Mouse (Mus musculus): ENCODE results near the gene Gltp. TPM values are rescaled to one million over a fixed set of nuclear protein-coding genes. Genes with fewer than 3 reads are reported as not detected.

The Gltp gene
- total and polyA plus RNA-seq, 3 experiments = 23.8 to 90.4 (median 25.5) TPM

DNA sequence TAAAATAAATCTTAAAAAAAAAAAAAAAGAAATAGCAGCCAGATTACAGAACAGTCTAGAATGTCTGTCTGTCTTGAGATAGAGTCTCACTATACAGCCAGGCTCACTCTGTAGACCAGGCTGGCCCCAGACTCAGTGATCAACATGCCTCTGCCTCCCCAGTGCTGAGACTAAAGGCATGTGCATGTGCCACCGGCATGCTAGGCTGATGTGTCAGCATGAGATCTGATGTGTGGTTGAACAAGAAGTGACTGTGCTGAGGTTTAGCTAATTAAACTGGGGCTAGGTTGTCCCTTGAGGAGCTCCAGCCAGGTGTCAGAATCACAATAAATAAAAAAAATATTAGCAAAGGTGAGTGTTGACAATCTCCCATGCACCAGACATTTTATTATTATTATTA, 24.1 kb downstream of the Gltp start:
- Histone ChIP-seq H3K9ac (ENCODE audit: insufficient read depth, low read depth) (no peak overlapping the region), H3K27me3 (replicated peaks) (no peaks in the 10 kb centered on the region), H3K27ac (ENCODE audit: insufficient read depth, low read depth) (no peak overlapping the region), H3K9me3 (replicated peaks; ENCODE audit: low read length) (peaks cover 10% of the 10 kb centered on the region), H3K4me2 (ENCODE audit: insufficient read depth, low read depth, poor library complexity, severe bottlenecking) (no peak overlapping the region), H3K79me2 (replicated peaks; ENCODE audit: control insufficient read depth, extremely low read depth, insufficient read depth, poor library complexity, severe bottlenecking) (no peaks in the 10 kb centered on the region), H3K36me3 (replicated peaks in 1 of 2; ENCODE audit: control insufficient read depth in 1 of 2, insufficient read depth in 1 of 2, low read length in 1 of 2) (peaks cover 13 to 24% of the 10 kb centered on the region in 2 experiments), H3K4me1 (ENCODE audit: control insufficient read depth in 1 of 2, insufficient read depth in 2 of 2) (peaks cover 0 to 14% of the 10 kb centered on the region in 2 experiments; a peak in 3 of 4 replicates), H3K4me3 (replicated peaks in 1 of 3; ENCODE audit: low read depth in 2 of 3, low read length in 2 of 3, poor library complexity in 1 of 3) (no peak overlapping the region)
- no peak for DNase-seq (ENCODE audit: extremely low read depth)
- dilution Hi-C loops (cut with MboI; ENCODE audit: extremely low pct_ligation_motif_present, extremely low pct_unique_long_range_greater_than_20kb, low sequenced_read_pairs) = no loop called here
- in situ Hi-C loops (cut with MboI; ENCODE audit: low pct_ligation_motif_present, low pct_unique_long_range_greater_than_20kb, low sequenced_read_pairs) = no loop called here
- TF ChIP-seq IRF4 (IDR thresholded peaks at IDR 0.05; ENCODE audit: low read depth, low read length) = no peak
- TF ChIP-seq EP300 (IDR thresholded peaks at IDR 0.05; ENCODE audit: low read length) = no peak
- TF ChIP-seq ETS1 (conservative IDR thresholded peaks at IDR 0.05; ENCODE audit: low read depth, low read length) = no peak
- TF ChIP-seq GABPA (IDR thresholded peaks at IDR 0.05; ENCODE audit: insufficient replicate concordance, low read depth, low read length) = no peak
- no peak for TF ChIP-seq ELF1 (IDR thresholded peaks at IDR 0.05; ENCODE audit: low read depth, low read length)
- TF ChIP-seq E2F4 (IDR thresholded peaks at IDR 0.05; ENCODE audit: insufficient replicate concordance, low read depth, low read length) = no peak
- TF ChIP-seq RAD21 (IDR thresholded peaks at IDR 0.05; ENCODE audit: low read depth, low read length) = no peak
- no peak for TF ChIP-seq ZC3H11A (IDR thresholded peaks at IDR 0.05; ENCODE audit: low read depth, low read length)
- no peak for TF ChIP-seq KAT2A (IDR thresholded peaks at IDR 0.05; ENCODE audit: insufficient replicate concordance, low read length)
- no peak for TF ChIP-seq PAX5 (IDR thresholded peaks at IDR 0.05; ENCODE audit: low read length)
- TF ChIP-seq MYC (IDR thresholded peaks at IDR 0.05; ENCODE audit: low read depth, low read length) = no peak
- TF ChIP-seq JUND (conservative IDR thresholded peaks at IDR 0.05; ENCODE audit: low read depth, low read length) = no peak
- TF ChIP-seq USF2 (conservative IDR thresholded peaks at IDR 0.05; ENCODE audit: low read depth, low read length) = no peak
- TF ChIP-seq CHD2 (IDR thresholded peaks at IDR 0.05; ENCODE audit: low read length) = no peak
- TF ChIP-seq ZKSCAN1 (IDR thresholded peaks at IDR 0.05; ENCODE audit: borderline replicate concordance, low read depth, low read length) = no peak

DNA sequence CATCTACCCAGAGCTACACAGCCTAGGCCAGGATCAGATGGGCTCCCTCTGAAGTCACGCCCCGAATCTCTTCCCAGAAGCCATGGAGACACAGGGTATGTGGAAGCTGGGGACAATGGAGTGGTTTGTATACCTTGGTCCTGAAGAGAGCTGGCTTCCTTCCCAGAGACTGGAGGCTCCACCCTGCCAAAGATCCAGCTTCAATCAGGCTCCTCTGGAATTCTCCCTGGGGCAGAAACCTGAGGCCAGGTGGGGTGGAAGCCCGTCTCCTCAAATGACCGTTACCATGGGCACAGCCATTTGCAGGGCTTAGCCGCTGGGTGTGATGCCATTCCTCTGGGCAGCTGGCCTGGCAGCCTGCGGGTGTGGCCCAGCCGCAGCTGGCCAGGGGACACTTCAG, 26.0 kb downstream of the Gltp start:
- H3K79me2 ChIP-seq (replicated peaks; ENCODE audit: control insufficient read depth, extremely low read depth, insufficient read depth, poor library complexity, severe bottlenecking) = no peaks in the 10 kb centered on the region
- H3K4me3 ChIP-seq (replicated peaks in 1 of 3; ENCODE audit: low read depth in 2 of 3, low read length in 2 of 3, poor library complexity in 1 of 3) = no peak overlapping the region
- peaks cover 6 to 33% of the 10 kb centered on the region in 2 experiments for H3K4me1 ChIP-seq (ENCODE audit: control insufficient read depth in 1 of 2, insufficient read depth in 2 of 2)
- dilution Hi-C loops (cut with MboI; ENCODE audit: extremely low pct_ligation_motif_present, extremely low pct_unique_long_range_greater_than_20kb, low sequenced_read_pairs) (no loop called here), in situ Hi-C loops (cut with MboI; ENCODE audit: low pct_ligation_motif_present, low pct_unique_long_range_greater_than_20kb, low sequenced_read_pairs) (loop anchor here (5.0 kb wide), 1 partner anchor 37 kb away; no protein-coding TSS in a partner anchor)
- no peak for DNase-seq (ENCODE audit: extremely low read depth)
- H3K9ac ChIP-seq (ENCODE audit: insufficient read depth, low read depth) = no peak overlapping the region
- H3K9me3 ChIP-seq (replicated peaks; ENCODE audit: low read length) = peaks cover 12% of the 10 kb centered on the region
- no peak for TF ChIP-seq CHD1 (IDR thresholded peaks at IDR 0.05; ENCODE audit: low read depth, low read length)
- TF ChIP-seq IRF4 (IDR thresholded peaks at IDR 0.05; ENCODE audit: low read depth, low read length) = no peak
- no peak for TF ChIP-seq PAX5 (IDR thresholded peaks at IDR 0.05; ENCODE audit: low read length)
- TF ChIP-seq RCOR1 (conservative IDR thresholded peaks at IDR 0.05; ENCODE audit: low read depth, low read length) = no peak
- no peak for TF ChIP-seq NELFE (IDR thresholded peaks at IDR 0.05; ENCODE audit: low read depth, low read length)
- TF ChIP-seq MXI1 (IDR thresholded peaks at IDR 0.05; ENCODE audit: low read depth, low read length) = no peak
- TF ChIP-seq SMC3 (IDR thresholded peaks at IDR 0.05; ENCODE audit: low read depth, low read length) = no peak
- no peak for TF ChIP-seq SIN3A (IDR thresholded peaks at IDR 0.05; ENCODE audit: low read length)
- TF ChIP-seq CTCF (conservative IDR thresholded peaks at IDR 0.05 in 1 of 2, IDR thresholded peaks at IDR 0.05 in 1 of 2; ENCODE audit: low read depth in 2 of 2, low read length in 2 of 2) = no peak
- no peak for TF ChIP-seq EP300 (IDR thresholded peaks at IDR 0.05; ENCODE audit: low read length)
- no peak overlapping the region for H3K27ac ChIP-seq (ENCODE audit: insufficient read depth, low read depth)
- H3K36me3 ChIP-seq (replicated peaks in 1 of 2; ENCODE audit: control insufficient read depth in 1 of 2, insufficient read depth in 1 of 2, low read length in 1 of 2) = peaks cover 4 to 14% of the 10 kb centered on the region in 2 experiments
- H3K27me3 ChIP-seq (replicated peaks) = no peaks in the 10 kb centered on the region
- no peak overlapping the region for H3K4me2 ChIP-seq (ENCODE audit: insufficient read depth, low read depth, poor library complexity, severe bottlenecking)

Measured in CH12.LX (cell line).